Mouse (Mus musculus) layer of hippocampus, adult 2 months (tissue): Measurements from ENCODE around the gene Cfap126. TPM values are rescaled to one million over a fixed set of nuclear protein-coding genes. Genes with fewer than 3 reads are reported as not detected.

Experiments used
- DNase-seq, 2 experiments: peaks; one replicate each; pipeline ENCODE4 v3.0.0; 2022; ENCODE audit warnings: low spot score in 2 of 2
- H3K27ac ChIP-seq: fragments of 200-600 bp; 2 replicates; pipeline ENCODE4 v1.8.1; 2022
- H3K4me3 ChIP-seq: fragments of 200-600 bp; 2 replicates; pipeline ENCODE4 v1.8.1; 2022; ENCODE audit warnings: mild to moderate bottlenecking
- CTCF ChIP-seq: fragments of 200-600 bp; conservative IDR thresholded peaks from 2 replicates; pipeline ENCODE4 v1.8.1; 2022; ENCODE audit warnings: antibody characterized with exemption, mild to moderate bottlenecking, moderate library complexity
- total RNA-seq, 2 experiments: library from RNA; stranded (reverse); gene quantifications; 2 replicates each; pipeline ENCODE4 v1.2.3; 2021

Cfap126 gene
- total RNA-seq, 2 experiments from 2014 or later, result 0.76 to 2.4 TPM

DNA sequence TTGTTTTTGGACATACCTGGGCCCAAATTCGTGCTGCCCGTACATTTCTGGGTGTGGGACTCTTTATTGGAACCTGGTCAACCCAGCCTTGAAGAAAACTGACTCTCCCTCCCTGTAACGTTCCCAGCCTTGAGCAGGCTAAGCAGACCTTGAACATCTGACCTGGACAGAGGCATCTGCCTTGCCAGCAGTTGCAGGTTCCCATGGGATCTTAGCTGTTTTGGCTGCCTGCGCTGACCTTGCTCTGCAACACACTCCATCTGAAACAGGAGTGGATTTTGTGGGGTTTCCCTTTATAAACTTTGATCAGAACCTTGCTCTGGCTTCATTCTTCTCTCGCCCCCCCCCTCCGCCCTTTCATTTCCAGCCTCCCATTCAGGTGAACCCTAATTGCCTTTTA is 8.5 kb upstream of the Cfap126 start:
- H3K4me3 ChIP-seq, result no peak overlapping the region
- no peak for TF ChIP-seq CTCF
- no peak for DNase-seq
- no peak overlapping the region for H3K27ac ChIP-seq

GRCm38 (mm10) chr1:171109620-171110019 is 4.1 kb upstream of the Cfap126 start:
- no peak for DNase-seq
- TF ChIP-seq CTCF, result no peak
- no peak overlapping the region for H3K27ac ChIP-seq
- H3K4me3 ChIP-seq, result no peak overlapping the region

DNA sequence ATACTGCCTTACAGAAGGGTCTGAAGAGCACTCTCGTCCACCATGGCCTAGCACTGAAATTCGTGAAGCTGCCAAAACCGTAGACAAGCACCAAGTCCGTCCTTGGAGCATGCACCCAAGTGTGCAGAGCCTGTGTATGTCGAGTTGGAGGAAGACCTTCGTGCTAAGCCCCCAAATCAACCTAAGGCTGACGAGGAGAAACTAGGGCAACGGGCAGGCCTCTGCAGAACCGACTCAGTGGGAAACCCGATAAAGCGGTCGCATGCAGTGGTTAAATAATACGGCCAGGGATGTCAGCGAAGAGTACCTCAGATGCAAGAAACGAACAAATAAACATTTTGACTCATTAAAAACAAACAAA is 3.1 kb upstream of the Cfap126 start:
- TF ChIP-seq CTCF, result no peak
- Histone ChIP-seq H3K27ac (peak overlapping the region; percentile 81), H3K4me3 (peak overlapping the region; percentile 84)
- DNase-seq, result no peak

DNA sequence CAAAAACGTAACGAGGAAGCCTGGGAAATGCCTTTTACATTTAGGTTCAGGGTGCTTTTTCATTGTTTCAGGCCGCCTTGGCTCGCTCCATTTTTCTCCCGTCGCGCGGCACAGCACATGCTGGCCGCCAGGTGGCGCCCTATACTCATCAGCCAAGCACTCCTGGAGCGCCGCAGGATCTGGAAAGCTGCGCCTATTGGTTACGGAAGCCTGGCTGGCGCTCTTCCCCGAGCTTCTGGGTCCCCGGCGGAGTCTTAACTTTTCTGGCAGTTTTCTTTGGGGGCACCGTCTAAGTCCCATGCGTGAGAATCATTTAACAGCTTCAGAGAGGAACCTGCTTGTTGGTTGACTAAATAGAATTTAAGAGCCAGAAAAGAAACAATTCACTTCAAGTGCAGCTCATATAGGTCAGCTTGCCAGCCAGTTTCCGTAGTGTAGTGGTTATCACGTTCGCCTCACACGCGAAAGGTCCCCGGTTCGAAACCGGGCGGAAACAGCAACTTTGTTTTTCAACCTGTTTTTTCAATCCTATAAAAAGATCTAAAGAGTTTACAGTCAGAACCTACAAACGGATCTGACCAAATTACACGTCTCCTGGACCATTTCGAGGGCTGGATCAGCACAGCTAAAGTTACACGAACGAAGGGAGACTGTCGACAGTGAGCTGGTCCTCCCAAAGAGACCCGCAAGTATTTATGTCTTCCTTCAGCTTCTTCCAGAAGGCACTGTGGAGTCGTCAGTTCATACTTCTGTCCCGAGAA is 2.5 kb upstream of the Cfap126 start:
- peak overlapping the region; percentile 84 for H3K4me3 ChIP-seq
- peak; percentile 92 to 93 for DNase-seq
- TF ChIP-seq CTCF, result peak; percentile 100

DNA sequence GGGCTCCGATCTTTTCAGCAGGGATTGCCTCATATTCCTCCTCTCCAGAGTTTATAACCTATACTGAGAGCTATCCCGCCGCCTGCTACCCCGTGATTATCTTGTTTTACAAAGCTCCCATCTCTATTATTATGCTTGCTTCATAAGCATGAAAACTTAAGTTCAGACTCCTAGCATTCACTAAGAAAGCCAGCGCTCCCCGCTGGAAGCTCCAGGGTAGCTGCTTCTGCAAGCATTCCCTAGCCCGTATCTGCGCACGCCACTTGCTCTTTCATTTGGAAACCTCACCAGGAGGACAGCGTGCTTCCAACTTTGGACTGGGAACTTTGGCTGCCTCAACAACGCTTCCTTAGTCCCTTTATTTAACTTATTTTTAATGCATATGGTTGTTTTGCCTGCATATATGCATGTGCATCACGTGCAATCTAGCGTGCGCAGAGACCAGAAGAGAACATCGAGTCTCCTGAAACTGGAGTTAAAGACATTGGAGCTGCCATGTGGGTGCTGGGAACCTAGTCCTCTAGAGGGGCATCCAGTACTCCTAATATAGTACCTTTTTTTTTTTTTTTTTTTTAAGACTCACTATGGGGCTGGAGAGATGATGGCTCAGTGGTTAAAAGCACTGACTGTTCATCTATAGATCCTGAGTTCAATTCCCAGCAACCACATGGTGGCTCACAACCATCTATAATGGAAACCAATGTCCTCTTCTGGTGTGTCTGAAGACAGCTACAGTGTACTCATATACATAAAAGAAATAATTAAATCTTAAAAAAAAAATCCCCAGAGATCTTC is 1.7 kb upstream of the Cfap126 start:
- DNase-seq, result peak; percentile 18 to 20
- peak overlapping the region; percentile 81 for H3K27ac ChIP-seq
- no peak; the same call in 1 of the 2 replicates for TF ChIP-seq CTCF
- peak overlapping the region; percentile 84 for H3K4me3 ChIP-seq

More for the DNA sequence above, 2.5 kb upstream of the Cfap126 start:
- H3K27ac ChIP-seq, result peak overlapping the region; percentile 81

- DNase-seq, result no peak
- TF ChIP-seq CTCF, result no peak
- Histone ChIP-seq H3K4me3 (no peak overlapping the region), H3K27ac (no peak overlapping the region; the same call in 1 of the 2 replicates)
Observed at GRCm38 (mm10) chr1:171112986-171113385, 732 bp upstream of the Cfap126 start.

DNA sequence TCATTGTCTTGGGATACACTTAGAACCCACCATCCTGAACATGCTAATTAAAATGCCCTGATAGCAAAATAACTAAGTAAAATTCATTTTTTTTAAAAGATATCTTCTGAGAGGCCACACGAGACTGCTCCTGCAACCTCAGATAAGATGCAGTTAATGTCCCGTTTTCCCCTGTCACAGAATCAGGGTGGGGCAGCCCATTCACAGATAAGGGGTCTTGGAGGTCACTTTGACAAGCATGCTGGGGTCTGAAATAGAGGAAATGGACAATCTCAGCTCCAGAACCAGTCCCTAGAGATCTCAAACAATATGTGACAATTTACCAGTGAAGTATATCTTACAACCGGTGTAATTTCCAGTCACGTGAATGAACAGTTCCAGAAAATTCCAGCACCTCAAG is 2.6 kb downstream of the Cfap126 start:
- no peak for TF ChIP-seq CTCF
- Histone ChIP-seq H3K4me3 (no peak overlapping the region), H3K27ac (no peak overlapping the region)
- no peak for DNase-seq

DNA sequence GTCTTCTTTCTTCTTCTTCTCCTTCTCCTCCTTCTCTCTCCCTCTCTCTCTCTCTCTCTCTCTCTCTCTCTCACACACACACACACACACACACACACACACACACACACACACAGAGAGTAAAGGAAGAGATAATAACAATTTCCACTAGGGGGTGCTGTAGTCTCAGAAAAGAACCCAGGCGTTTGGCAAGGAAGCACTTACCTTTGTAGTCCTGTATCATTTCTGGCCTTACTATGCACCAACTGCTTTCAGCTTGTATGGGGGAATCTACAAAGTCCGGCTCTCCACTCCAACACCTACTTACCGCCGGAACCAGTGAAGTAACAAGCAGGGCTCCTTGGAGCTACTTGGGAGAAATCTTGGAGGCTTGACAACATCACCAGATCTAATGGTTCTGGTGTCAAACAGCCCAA is 4.6 kb downstream of the Cfap126 start:
- H3K4me3 ChIP-seq, result no peak overlapping the region
- DNase-seq, result peak; percentile 68 to 71
- peak; percentile 69 for TF ChIP-seq CTCF
- H3K27ac ChIP-seq, result no peak overlapping the region

- no peak overlapping the region for H3K27ac ChIP-seq
- no peak for DNase-seq
- H3K4me3 ChIP-seq, result no peak overlapping the region
- TF ChIP-seq CTCF, result no peak
Observed at GRCm38 (mm10) chr1:171118996-171119395, 5.3 kb downstream of the Cfap126 start.

- no peak for TF ChIP-seq CTCF
- no peak overlapping the region for H3K27ac ChIP-seq
- no peak for DNase-seq
- H3K4me3 ChIP-seq, result no peak overlapping the region
Observed at GRCm38 (mm10) chr1:171119405-171119804, 5.7 kb downstream of the Cfap126 start.

DNA sequence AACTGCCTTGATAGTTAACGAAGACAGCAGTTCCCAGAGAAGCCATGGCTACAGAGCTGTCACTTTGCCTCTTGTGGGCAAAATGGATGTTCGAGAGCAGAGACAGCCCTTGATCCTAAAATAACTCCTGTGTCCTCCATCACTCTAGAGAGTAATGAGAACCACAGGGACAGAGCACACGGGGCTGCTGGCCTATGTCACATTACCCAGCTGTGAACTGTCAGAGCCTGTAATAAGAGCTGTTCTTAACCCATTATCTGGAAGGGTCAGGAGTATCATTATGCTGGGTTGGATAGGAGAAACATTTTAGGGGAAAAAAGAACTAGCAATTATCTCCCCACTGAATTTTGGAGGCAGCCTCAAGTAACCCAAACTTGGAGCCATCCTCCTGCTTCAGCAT is 7.2 kb downstream of the Cfap126 start:
- no peak for TF ChIP-seq CTCF
- no peak for DNase-seq
- H3K4me3 ChIP-seq, result no peak overlapping the region
- no peak overlapping the region for H3K27ac ChIP-seq

DNA sequence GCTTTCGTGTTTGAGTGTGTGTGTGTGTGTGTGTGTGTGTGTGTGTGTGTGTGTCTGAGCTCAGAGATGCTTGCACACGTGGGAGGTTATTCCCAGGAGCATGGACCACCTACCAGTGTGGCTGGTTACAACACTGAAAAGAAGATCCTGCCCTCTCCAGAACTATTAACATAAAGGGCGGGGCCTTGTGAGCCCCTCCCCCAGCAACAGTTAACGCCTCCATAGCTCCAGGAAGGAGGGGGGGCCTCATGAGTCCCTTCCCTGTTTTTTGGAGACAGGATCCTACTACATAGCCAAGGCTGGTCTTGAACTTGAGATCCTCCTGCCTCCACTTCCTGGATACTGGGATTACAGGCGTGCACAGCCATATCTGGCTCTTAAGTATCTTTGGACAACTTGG is 8.1 kb downstream of the Cfap126 start:
- TF ChIP-seq CTCF, result no peak
- DNase-seq, result no peak
- Histone ChIP-seq H3K27ac (no peak overlapping the region), H3K4me3 (no peak overlapping the region)

DNA sequence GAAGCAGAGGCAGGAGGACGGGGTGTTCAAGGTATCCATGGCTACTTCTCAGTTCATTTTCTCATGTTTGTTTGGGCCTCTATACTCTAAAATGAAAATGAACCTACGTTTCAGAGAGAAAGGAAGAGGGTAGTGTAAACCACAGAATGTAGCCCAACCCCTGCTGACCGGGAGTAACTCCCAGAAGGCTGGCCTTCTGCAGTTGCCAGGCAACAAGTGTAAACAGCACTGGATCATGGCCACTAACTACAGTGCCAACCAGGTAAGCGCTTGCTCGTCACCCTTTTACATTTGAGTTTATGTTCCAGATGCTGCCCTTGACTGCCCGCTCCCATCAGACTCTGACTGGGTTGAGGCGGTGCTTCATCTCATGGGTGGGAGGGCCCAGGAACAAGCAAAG is 9.2 kb downstream of the Cfap126 start:
- no peak overlapping the region for H3K4me3 ChIP-seq
- H3K27ac ChIP-seq, result no peak overlapping the region
- DNase-seq, result no peak
- no peak for TF ChIP-seq CTCF
